Mouse (Mus musculus): ENCODE results near the gene Aspa. TPM values are rescaled to one million over a fixed set of nuclear protein-coding genes. Genes with fewer than 3 reads are reported as not detected.

Aspa gene
- polyA plus RNA-seq (2015; fragmentation: Nextera tagmentation; extraction: Ambion mirVana), result 10.5 and 20.1 TPM in 2 replicates

GRCm38 (mm10) chr11:73329442-73329841 is at the start of gene Aspa, which contains the start of the genes Gm49340 and Spata22:
Gene Aspa (minus strand): TSS chr11:73329596.
Gene Gm49340 (plus strand): TSS chr11:73329741.
Gene Spata22 (plus strand): TSS chr11:73329741.

DNA sequence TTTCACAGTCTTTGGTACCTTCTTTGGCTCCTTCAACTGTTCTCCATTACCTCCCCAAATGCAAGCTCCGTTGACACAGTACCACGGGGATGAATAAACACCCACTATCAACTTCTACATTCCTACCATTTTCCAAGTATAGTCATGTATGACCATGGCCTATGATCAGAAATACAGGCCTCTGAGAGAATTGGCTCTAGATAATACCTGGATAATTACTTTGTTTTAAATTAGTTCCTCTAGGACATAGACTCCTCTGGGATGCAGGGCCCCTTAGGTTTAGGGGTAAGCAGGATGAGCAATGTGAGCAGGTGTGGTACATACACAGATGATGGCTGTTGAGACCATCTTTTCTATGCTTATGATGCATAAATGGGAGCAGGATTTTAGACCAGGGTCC is 41.5 kb upstream of the Aspa start, which contains the start of gene Olfr376:
Olfr376 (plus strand) TSS at position 301 of the 400 bp plus-strand sequence.

DNA sequence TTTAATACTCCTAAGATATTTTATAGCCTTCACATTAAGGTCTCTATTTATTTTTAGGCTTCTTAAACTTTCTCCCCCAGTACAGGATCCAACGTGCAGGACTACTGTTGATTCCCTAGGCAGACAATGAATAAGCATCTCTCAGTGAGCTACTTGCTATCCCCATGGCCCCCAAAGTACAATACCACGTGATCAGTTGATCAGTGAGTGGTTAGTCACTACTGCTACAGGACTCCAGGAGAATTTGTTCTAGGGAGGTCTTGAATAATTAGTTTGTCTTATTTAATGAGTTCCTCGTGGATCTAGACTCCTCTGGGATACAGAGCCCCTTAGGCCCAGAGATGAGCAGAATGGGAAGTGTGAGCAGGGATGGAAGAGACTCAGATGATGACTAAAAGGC is 21.1 kb upstream of the Aspa start, which contains the start of gene Olfr20:
Olfr20 (plus strand) TSS at position 301 of the 400 bp plus-strand sequence.

DNA sequence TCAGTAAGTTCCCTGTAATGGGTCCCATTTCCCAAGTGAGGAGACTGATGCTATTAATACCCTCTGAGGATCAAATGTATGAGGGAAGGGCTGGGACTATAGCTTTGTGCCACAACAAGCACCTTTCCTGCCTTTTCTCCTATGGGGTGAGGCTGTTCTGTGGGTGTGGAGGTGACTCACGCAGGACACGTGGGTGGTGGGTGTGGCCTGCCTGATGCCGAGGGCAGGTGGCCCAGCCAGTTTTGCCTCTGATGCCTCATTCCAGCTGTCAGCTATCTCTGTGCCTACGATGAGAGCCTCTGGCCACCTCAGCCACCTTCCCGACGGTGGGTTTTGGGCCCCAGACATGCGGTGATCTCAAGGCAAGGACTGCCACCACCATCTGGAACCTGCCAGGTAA is 62.1 kb downstream of the Aspa start, which contains the start of gene Trpv3:
Trpv3 (plus strand) TSS at position 122 of the 400 bp plus-strand sequence.

Other genes with a start within 250 kb of the Aspa start
- gene Itgae, start 239.0 kb downstream of the Aspa start, polyA plus RNA-seq (2015; fragmentation: Nextera tagmentation; extraction: Ambion mirVana), result 0.03 and 0.21 TPM in 2 replicates
- gene Haspin, start 191.3 kb downstream of the Aspa start, polyA plus RNA-seq (2015; fragmentation: Nextera tagmentation; extraction: Ambion mirVana), result 2.9 and 3.1 TPM in 2 replicates
- gene P2rx5, start 169.2 kb downstream of the Aspa start, polyA plus RNA-seq (2015; fragmentation: Nextera tagmentation; extraction: Ambion mirVana), result 0.50 TPM in 2 replicates
- gene Emc6, start 152.6 kb downstream of the Aspa start, polyA plus RNA-seq (2015; fragmentation: Nextera tagmentation; extraction: Ambion mirVana), result 111 and 130 TPM in 2 replicates
- gene Tax1bp3, start 152.5 kb downstream of the Aspa start, polyA plus RNA-seq (2015; fragmentation: Nextera tagmentation; extraction: Ambion mirVana), result 152 and 167 TPM in 2 replicates
- gene Ctns, start 130.6 kb downstream of the Aspa start, polyA plus RNA-seq (2015; fragmentation: Nextera tagmentation; extraction: Ambion mirVana), result 12.1 and 15.4 TPM in 2 replicates
- gene Shpk, start 130.1 kb downstream of the Aspa start, polyA plus RNA-seq (2015; fragmentation: Nextera tagmentation; extraction: Ambion mirVana), result 4.2 and 5.5 TPM in 2 replicates
- gene Trpv1, start 95.3 kb downstream of the Aspa start, polyA plus RNA-seq (2015; fragmentation: Nextera tagmentation; extraction: Ambion mirVana), result 0.10 and 0.35 TPM in 2 replicates
- gene Trpv3, start 62.2 kb downstream of the Aspa start, polyA plus RNA-seq (2015; fragmentation: Nextera tagmentation; extraction: Ambion mirVana), result 0.06 and 0.08 TPM in 2 replicates
- not detected in 2 replicates for gene Gm49340, start 145 bp upstream of the Aspa start, polyA plus RNA-seq (2015; fragmentation: Nextera tagmentation; extraction: Ambion mirVana)
- 0.57 TPM in 1 of 2 replicates, not detected in the other for gene Spata22, start 145 bp upstream of the Aspa start, polyA plus RNA-seq (2015; fragmentation: Nextera tagmentation; extraction: Ambion mirVana)
- gene Olfr20, start 21.2 kb upstream of the Aspa start, polyA plus RNA-seq (2015; fragmentation: Nextera tagmentation; extraction: Ambion mirVana), result not detected in 2 replicates
- not detected in 2 replicates for gene Olfr376, start 41.6 kb upstream of the Aspa start, polyA plus RNA-seq (2015; fragmentation: Nextera tagmentation; extraction: Ambion mirVana)
- not detected in 2 replicates for gene Olfr1, start 70.0 kb upstream of the Aspa start, polyA plus RNA-seq (2015; fragmentation: Nextera tagmentation; extraction: Ambion mirVana)
- not detected in 2 replicates for gene Olfr378, start 98.9 kb upstream of the Aspa start, polyA plus RNA-seq (2015; fragmentation: Nextera tagmentation; extraction: Ambion mirVana)
- gene Olfr380, start 127.9 kb upstream of the Aspa start, polyA plus RNA-seq (2015; fragmentation: Nextera tagmentation; extraction: Ambion mirVana), result not detected in 2 replicates
- gene Olfr381, start 162.0 kb upstream of the Aspa start, polyA plus RNA-seq (2015; fragmentation: Nextera tagmentation; extraction: Ambion mirVana), result not detected in 2 replicates
- not detected in 2 replicates for gene Olfr382, start 187.6 kb upstream of the Aspa start, polyA plus RNA-seq (2015; fragmentation: Nextera tagmentation; extraction: Ambion mirVana)

Measured in adrenal gland, postnatal 0 days (tissue).